Mouse (Mus musculus): ENCODE results near the gene Ntf5.
"Not testable (repeated sequence)": the region's sequence is repeated elsewhere in the genome, so short reads cannot be mapped to it uniquely, and the experiment has no call there.

Ntf5 gene

GRCm38 (mm10) chr7:45437521-45438276 lies 24.2 kb downstream of the Ntf5 start, which contains the start of gene Ruvbl2:
TSS of gene Ruvbl2 (minus strand) at chr7:45438096.
- DNase-seq (ENCODE audit: low read depth, low spot score) = no peak
- no peaks in the 10 kb centered on the region for H3K27me3 ChIP-seq (ENCODE audit: control insufficient read depth, insufficient read depth, low read length, poor library complexity, severe bottlenecking)
- no peaks in the 10 kb centered on the region for H3K36me3 ChIP-seq (ENCODE audit: control insufficient read depth, insufficient read depth, low read length, poor library complexity, severe bottlenecking)

- Histone ChIP-seq H3K27me3 (ENCODE audit: control insufficient read depth, insufficient read depth, low read length, poor library complexity, severe bottlenecking) (no peaks in the 10 kb centered on the region), H3K36me3 (ENCODE audit: control insufficient read depth, insufficient read depth, low read length, poor library complexity, severe bottlenecking) (no peaks in the 10 kb centered on the region; the same call in 1 of the 2 replicates)
- DNase-seq (ENCODE audit: low read depth, low spot score) = no peak
Measured at GRCm38 (mm10) chr7:45443526-45444420, 30.3 kb downstream of the Ntf5 start.

DNA sequence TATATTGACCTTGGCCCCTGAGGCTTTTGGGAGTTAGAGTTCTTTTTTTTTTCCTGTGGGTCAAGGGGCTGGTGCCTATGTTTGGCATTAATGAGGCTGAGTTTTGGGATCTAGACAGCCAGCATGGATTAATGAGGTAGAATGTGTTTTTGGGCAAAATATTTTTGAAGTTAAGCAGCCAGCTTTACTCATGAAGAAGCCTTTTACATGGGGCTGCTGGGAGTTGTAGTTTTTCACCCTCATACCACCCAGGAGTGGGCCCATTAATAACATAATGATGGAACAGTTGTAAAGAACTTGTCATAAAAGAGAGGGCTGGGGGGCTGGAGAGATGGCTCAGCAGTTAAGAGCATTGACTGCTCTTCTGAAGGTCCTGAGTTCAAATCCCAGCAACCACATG lies 33.1 kb downstream of the Ntf5 start:
- no peaks in the 10 kb centered on the region for H3K27me3 ChIP-seq (ENCODE audit: control insufficient read depth, insufficient read depth, low read length, poor library complexity, severe bottlenecking)
- DNase-seq (ENCODE audit: low read depth, low spot score) = no peak
- H3K36me3 ChIP-seq (ENCODE audit: control insufficient read depth, insufficient read depth, low read length, poor library complexity, severe bottlenecking) = no peaks in the 10 kb centered on the region; the same call in 1 of the 2 replicates

DNA sequence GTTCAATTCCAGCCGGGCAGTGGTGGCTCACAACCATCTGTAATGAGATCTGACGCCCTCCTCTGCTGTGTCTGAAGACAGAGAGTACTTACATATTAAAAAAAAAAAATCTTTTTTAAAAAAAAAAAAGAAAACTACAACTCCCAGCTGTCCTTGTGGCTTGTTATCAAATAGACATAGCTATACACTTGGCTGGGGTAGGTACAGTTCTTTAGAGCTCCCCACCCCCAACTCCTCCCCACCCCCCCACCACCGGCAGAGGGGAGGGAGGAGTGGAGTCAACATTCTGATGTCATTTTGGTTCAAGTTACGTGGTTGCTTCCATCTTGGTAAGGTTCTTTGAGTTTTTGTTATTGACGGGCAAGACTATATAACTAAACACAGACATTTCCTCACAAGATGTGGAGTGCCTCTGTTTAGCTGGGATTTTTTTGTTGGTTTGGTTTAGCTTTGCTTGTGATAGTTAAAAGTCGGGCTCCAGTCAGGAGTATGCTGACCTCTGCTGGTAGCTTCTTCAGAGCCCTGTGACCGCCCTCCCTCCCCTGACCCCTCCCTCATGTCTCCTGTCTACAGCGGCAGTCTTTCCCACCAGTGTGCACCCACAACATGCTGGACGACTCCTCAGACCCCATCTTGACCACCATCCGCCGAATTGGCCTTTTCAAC lies 34.0 kb downstream of the Ntf5 start:
- Histone ChIP-seq H3K27me3 (ENCODE audit: control insufficient read depth, insufficient read depth, low read length, poor library complexity, severe bottlenecking) (no peaks in the 10 kb centered on the region), H3K36me3 (ENCODE audit: control insufficient read depth, insufficient read depth, low read length, poor library complexity, severe bottlenecking) (no peaks in the 10 kb centered on the region; the same call in 1 of the 2 replicates)
- peak; percentile 60 for DNase-seq (ENCODE audit: low read depth, low spot score)

DNA sequence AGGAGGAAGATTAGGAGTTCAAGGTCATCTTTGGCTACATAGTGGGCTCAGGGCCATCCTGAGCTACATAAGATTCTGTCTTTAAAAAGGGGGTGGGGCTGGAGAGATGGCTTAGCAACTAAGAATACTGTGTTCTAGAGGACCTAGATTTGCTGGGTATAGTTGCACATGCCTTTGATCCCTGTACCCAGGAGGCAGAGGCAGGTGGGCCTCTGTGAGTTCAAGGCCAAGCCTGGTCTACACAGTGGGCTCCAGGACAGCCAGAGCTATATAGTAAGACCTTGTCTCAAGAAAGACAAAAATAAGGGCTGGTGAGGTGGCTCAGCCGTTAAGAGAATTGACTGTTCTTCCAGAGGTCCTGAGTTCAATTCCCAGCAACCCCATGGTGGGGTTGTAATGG lies 36.5 kb downstream of the Ntf5 start:
- Histone ChIP-seq H3K27me3 (ENCODE audit: control insufficient read depth, insufficient read depth, low read length, poor library complexity, severe bottlenecking) (no peaks in the 10 kb centered on the region), H3K36me3 (ENCODE audit: control insufficient read depth, insufficient read depth, low read length, poor library complexity, severe bottlenecking) (no peaks in the 10 kb centered on the region)
- DNase-seq (ENCODE audit: low read depth, low spot score) = no peak

- Histone ChIP-seq H3K27me3 (ENCODE audit: control insufficient read depth, insufficient read depth, low read length, poor library complexity, severe bottlenecking) (no peaks in the 10 kb centered on the region), H3K36me3 (ENCODE audit: control insufficient read depth, insufficient read depth, low read length, poor library complexity, severe bottlenecking) (no peaks in the 10 kb centered on the region)
- DNase-seq (ENCODE audit: low read depth, low spot score) = peak; percentile 93
Measured at GRCm38 (mm10) chr7:45451344-45451982, 38.0 kb downstream of the Ntf5 start.

GRCm38 (mm10) chr7:45454971-45455370 lies 41.5 kb downstream of the Ntf5 start:
- H3K36me3 ChIP-seq (ENCODE audit: control insufficient read depth, insufficient read depth, low read length, poor library complexity, severe bottlenecking) = peaks cover 10% of the 10 kb centered on the region
- DNase-seq (ENCODE audit: low read depth, low spot score) = no peak
- no peaks in the 10 kb centered on the region for H3K27me3 ChIP-seq (ENCODE audit: control insufficient read depth, insufficient read depth, low read length, poor library complexity, severe bottlenecking)

DNA sequence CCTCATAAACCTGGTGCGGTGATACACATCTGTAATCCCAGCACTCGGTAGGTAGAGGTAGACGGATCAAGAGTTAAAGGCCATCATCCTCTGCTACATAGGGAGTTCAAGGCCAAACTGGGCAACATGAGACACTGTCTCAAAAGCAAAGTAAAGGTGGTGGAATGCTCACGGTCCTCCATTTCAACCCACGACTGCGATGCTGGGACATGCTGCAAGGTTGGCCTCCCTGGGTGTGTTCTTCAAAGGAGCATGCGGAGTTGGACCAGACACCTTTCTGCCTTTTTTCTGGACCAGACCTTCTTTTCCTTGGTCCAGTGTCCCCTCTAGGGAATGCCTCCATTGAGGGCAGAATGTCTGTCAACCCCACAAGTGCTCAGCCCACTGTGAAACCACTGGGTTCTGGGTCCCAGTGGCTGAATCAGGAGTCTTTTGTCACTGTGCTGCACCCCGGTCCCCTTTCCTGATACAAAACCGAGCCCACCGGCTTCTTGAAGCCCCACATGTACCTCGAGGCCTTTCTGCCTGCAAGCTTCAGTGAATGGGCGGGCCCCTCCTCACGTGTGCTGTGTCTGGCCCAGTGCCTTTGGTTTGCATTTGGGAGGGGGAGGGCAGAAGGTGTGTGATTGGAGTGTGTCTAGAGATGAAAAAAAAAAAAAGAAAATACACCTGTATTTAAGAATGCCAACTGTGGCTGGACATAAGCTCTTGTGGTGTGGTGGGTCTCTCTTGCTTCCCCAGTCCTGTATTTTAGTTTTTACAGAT lies 42.6 kb downstream of the Ntf5 start:
- DNase-seq (ENCODE audit: low read depth, low spot score) = no peak
- Histone ChIP-seq H3K27me3 (ENCODE audit: control insufficient read depth, insufficient read depth, low read length, poor library complexity, severe bottlenecking) (no peaks in the 10 kb centered on the region), H3K36me3 (ENCODE audit: control insufficient read depth, insufficient read depth, low read length, poor library complexity, severe bottlenecking) (peaks cover 10% of the 10 kb centered on the region)

- H3K27me3 ChIP-seq (ENCODE audit: control insufficient read depth, insufficient read depth, low read length, poor library complexity, severe bottlenecking) = no peaks in the 10 kb centered on the region
- DNase-seq (ENCODE audit: low read depth, low spot score) = no peak
- H3K36me3 ChIP-seq (ENCODE audit: control insufficient read depth, insufficient read depth, low read length, poor library complexity, severe bottlenecking) = peaks cover 10% of the 10 kb centered on the region
Measured at GRCm38 (mm10) chr7:45456721-45457203, 43.3 kb downstream of the Ntf5 start.

GRCm38 (mm10) chr7:45457204-45458060 lies 43.9 kb downstream of the Ntf5 start:
- DNase-seq (ENCODE audit: low read depth, low spot score) = peak; percentile 68
- Histone ChIP-seq H3K36me3 (ENCODE audit: control insufficient read depth, insufficient read depth, low read length, poor library complexity, severe bottlenecking) (peaks cover 10% of the 10 kb centered on the region), H3K27me3 (ENCODE audit: control insufficient read depth, insufficient read depth, low read length, poor library complexity, severe bottlenecking) (no peaks in the 10 kb centered on the region)

DNA sequence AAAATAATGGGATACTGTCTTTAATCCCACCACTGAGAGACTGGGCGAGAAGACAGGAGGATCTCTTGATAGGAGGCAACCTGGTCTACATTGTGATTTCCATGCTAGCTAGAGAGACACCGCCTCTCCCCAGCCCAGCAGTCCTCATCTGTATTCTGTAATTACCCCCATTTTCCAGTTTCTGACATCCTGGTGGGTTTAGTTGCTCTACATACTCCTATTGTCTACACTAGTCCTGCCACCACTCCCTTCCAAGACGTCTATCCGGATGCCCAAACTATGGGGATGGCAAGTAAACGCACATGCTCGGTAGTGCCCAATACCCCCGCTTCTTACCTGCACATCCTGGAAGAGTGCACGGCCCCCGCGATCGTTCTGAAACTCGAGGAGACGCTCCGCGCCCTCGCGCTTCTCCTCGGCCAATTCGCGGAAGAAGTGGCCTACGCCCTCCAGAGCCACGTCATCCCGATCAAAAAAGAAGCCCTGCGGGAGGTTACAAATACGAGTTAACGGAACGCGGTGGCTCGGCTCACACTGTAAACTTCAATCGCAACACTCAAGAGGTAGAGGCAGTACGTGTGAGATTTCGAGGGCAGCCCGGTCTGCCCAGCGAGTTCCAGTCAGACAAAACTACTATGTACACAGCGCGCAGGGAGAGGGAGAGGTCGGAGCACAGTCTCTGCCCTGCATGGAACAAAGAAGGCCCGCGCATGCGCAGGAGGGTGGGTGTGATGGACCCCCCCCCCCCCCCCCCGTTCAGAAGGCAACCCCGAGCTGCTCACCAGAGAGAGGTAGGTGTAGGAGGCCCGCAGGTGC lies 45.5 kb downstream of the Ntf5 start:
- H3K27me3 ChIP-seq (ENCODE audit: control insufficient read depth, insufficient read depth, low read length, poor library complexity, severe bottlenecking) = no peaks in the 10 kb centered on the region
- peak; percentile 81 for DNase-seq (ENCODE audit: low read depth, low spot score)
- H3K36me3 ChIP-seq (ENCODE audit: control insufficient read depth, insufficient read depth, low read length, poor library complexity, severe bottlenecking) = peaks cover 10% of the 10 kb centered on the region

- peak; percentile 99 for DNase-seq (ENCODE audit: low read depth, low spot score)
- not testable (repeated sequence) for H3K27me3 ChIP-seq (ENCODE audit: control insufficient read depth, insufficient read depth, low read length, poor library complexity, severe bottlenecking); H3K36me3 ChIP-seq (ENCODE audit: control insufficient read depth, insufficient read depth, low read length, poor library complexity, severe bottlenecking)
Measured at GRCm38 (mm10) chr7:45459564-45460140, 46.2 kb downstream of the Ntf5 start, which contains the start of gene Ftl1. TSS of gene Ftl1 (minus strand) at chr7:45459884.
